In genomic region chr2:7619888-7620664, GRCm38 (mm10) we compare ENCODE assay signal across 10 mouse cellular contexts.
A peak's percentile ranks its signal among the peaks of the same experiment; 100 is the strongest.
DNase-seq lines count a peak whose midpoint lies in the region; TF ChIP-seq lines count a peak whose summit lies in the region.
"Had no signal": no experiment of that assay in that cellular context is flagged by ENCODE, and none has a peak within 500 bp of the region (broad histone marks: within the 10 kb centered on the region; RNA-seq: fewer than 3 reads in every experiment).

No protein-coding gene starts in this region.

- intact Hi-C loops in heart, adult 2 months (cut with DNase I): no loop called here

- no peaks in the 10 kb centered on the region for H3K79me2 ChIP-seq in heart, adult 2 months (replicated peaks; ENCODE audit: control insufficient read depth, insufficient read depth, low read length)

- H3K4me3 ChIP-seq in heart, adult 2 months: no peak overlapping the region
- H3K4me3 ChIP-seq in heart, embryonic 10.5 days: no peak overlapping the region
- H3K4me3 ChIP-seq: liver, embryonic 13.5 days had no signal

- WGBS in heart, adult 2 months: 44% methylated on average over 9 of the region's 9 CpGs
- 76% methylated on average over 9 of the region's 9 CpGs for WGBS in heart, embryonic 10.5 days

- TF ChIP-seq EP300 in heart, adult 2 months (IDR thresholded peaks at IDR 0.05; ENCODE audit: insufficient read depth, low read depth, low read length): peak; percentile 56; the same call in 1 of the 2 replicates

- H3K36me3 ChIP-seq in heart, adult 2 months (ENCODE audit: control insufficient read depth, insufficient read depth, low read length): no peaks in the 10 kb centered on the region
- no peaks in the 10 kb centered on the region for H3K36me3 ChIP-seq in heart, embryonic 10.5 days
- H3K36me3 ChIP-seq: liver, embryonic 13.5 days had no signal

- no peaks in the 10 kb centered on the region for H3K27me3 ChIP-seq in heart, adult 2 months (ENCODE audit: control insufficient read depth, insufficient read depth, low read length)
- no peaks in the 10 kb centered on the region for H3K27me3 ChIP-seq in heart, embryonic 10.5 days (ENCODE audit: insufficient read depth, poor library complexity, severe bottlenecking)
- H3K27me3 ChIP-seq: CH12.LX; liver, embryonic 13.5 days had no signal

- DNase-seq in heart, adult 2 months: peak; percentile 52 to 83
- no peak for DNase-seq in heart, embryonic 10.5 days (ENCODE audit: low spot score)
- peak; percentile 98 for DNase-seq in cerebellum, adult 11-12 months
- peak; percentile 62 for DNase-seq in gastrocnemius, adult 18-20 months (ENCODE audit: low spot score)
- DNase-seq in layer of hippocampus, postnatal 25 days (ENCODE audit: extremely low spot score in 1 of 2, low spot score in 1 of 2): peak; percentile 13 to 25
- peak; percentile 33 for DNase-seq in right cerebral cortex, postnatal 14 days
- no peak for DNase-seq in B cell, adult 2 months
- DNase-seq in c-Kit-positive CD71-positive TER-119-positive erythroid progenitor cells, embryonic 14.5 days (ENCODE audit: low spot score): no peak
- DNase-seq: liver, embryonic 13.5 days had no signal

- TF ChIP-seq CTCF in heart, adult 2 months (IDR thresholded peaks at IDR 0.05): no peak

- H3K9me3 ChIP-seq in heart, embryonic 10.5 days: no peaks in the 10 kb centered on the region
- H3K9me3 ChIP-seq: liver, embryonic 13.5 days had no signal

- H3K27ac ChIP-seq in heart, adult 2 months: peak overlapping the region; percentile 62
- H3K27ac ChIP-seq in heart, embryonic 10.5 days: no peak overlapping the region
- H3K27ac ChIP-seq: liver, embryonic 13.5 days had no signal

- no peaks in the 10 kb centered on the region for H3K4me1 ChIP-seq in heart, adult 2 months (ENCODE audit: control insufficient read depth, insufficient read depth, low read length)
- H3K4me1 ChIP-seq in heart, embryonic 10.5 days: no peaks in the 10 kb centered on the region
- H3K4me1 ChIP-seq: liver, embryonic 13.5 days had no signal

- H3K9ac ChIP-seq in heart, adult 2 months (ENCODE audit: low read depth, low read length): no peak overlapping the region
- H3K9ac ChIP-seq: liver, embryonic 13.5 days had no signal

- TF ChIP-seq POLR2A in heart, adult 2 months (IDR thresholded peaks at IDR 0.05; ENCODE audit: insufficient read depth, low read depth, low read length): no peak

Comparison
In these comparisons a context has a peak if more than half of its experiments do, and no peak if none do; other contexts are left out.
1. DNase-seq: peak in heart, adult 2 months (2 of 2), cerebellum, adult 11-12 months (single experiment), gastrocnemius, adult 18-20 months (single experiment), layer of hippocampus, postnatal 25 days (2 of 2) and right cerebral cortex, postnatal 14 days (single experiment); none in heart, embryonic 10.5 days (single experiment), B cell, adult 2 months (0 of 2) and c-Kit-positive CD71-positive TER-119-positive erythroid progenitor cells, embryonic 14.5 days (single experiment).